Mouse (Mus musculus): ENCODE results near the gene Cnot1.

DNA sequence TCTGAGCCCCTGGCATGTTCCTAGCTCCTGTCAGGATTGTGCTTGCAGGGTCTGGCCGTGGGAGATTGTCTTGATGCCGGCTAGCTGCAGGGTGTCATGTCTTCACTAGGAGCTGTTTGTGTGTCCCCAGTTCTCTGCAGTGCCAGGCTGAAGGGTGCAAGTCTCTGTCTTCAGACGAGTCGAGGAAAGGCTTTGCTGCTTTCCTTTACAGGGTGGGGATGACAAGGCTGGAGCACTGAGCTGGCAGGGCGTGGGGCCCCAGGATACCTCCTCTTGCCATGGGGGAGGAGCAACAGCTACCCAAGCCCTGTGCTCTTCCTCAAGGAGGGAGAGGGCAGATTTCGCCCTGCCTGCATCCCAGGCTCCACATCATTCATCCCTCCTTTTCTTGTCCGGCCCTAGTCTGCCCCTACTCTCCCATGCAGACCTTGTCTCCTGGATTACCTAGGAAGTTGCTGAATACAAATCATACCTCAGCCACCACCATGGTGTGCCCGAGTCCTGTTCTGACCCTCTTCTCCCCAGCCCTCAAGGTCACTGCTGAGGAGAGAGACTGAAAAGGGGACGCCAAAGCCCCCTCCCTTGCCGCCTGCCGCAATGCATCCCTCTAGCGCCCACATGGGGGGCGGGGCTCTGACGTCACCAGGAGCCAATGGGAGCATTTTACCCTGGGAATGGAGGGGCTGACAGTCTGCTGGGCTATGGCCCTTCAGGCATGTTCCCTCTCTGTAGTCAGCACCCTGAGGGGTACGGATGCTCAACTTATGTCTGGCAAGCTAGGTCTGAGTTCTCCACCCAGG, 103.6 kb downstream of the Cnot1 start:
- TF ChIP-seq GATA1 (IDR thresholded peaks at IDR 0.05; ENCODE audit: borderline replicate concordance, low read length) (no peak), CTCF (IDR thresholded peaks at IDR 0.05; ENCODE audit: low read depth, low read length) (no peak)

Measured in G1E (cell line).